9 mouse cellular contexts compared by ENCODE assay signal in genomic region chr11:60703131-60703530, GRCm38 (mm10). TPM values are rescaled to one million over a fixed set of nuclear protein-coding genes. Genes with fewer than 3 reads are reported as not detected.
DNase-seq lines count a peak whose midpoint lies in the region; ATAC-seq lines count a peak whose summit lies in the region.
"Had no signal": no experiment of that assay in that cellular context is flagged by ENCODE, and none has a peak within 500 bp of the region (broad histone marks: within the 10 kb centered on the region; RNA-seq: fewer than 3 reads in every experiment).

No protein-coding gene starts in this region.

- no peak for ATAC-seq in midbrain, embryonic 11.5 days (ENCODE audit: low FRiP score)

- peaks cover 53% of the 10 kb centered on the region for H3K4me1 ChIP-seq in heart, embryonic 10.5 days
- peaks cover 26% of the 10 kb centered on the region for H3K4me1 ChIP-seq in midbrain, embryonic 11.5 days (ENCODE audit: control insufficient read depth, insufficient read depth, low read length)

- no peaks in the 10 kb centered on the region for H3K27me3 ChIP-seq in heart, embryonic 10.5 days (ENCODE audit: insufficient read depth, poor library complexity, severe bottlenecking)
- H3K27me3 ChIP-seq in midbrain, embryonic 11.5 days (ENCODE audit: control insufficient read depth, insufficient read depth, low read length): no peaks in the 10 kb centered on the region

- H3K9ac ChIP-seq in midbrain, embryonic 11.5 days (ENCODE audit: low read length): 0 out of 2 replicates have a peak overlapping the region, but pooled peaks have one; percentile 7

- intact Hi-C loops in gastrocnemius, postnatal 14 days (cut with DNase I; ENCODE audit: low total_unique reads): no loop called here

- H3K27ac ChIP-seq in heart, embryonic 10.5 days: peak overlapping the region; percentile 36; the same call in 1 of the 2 replicates
- H3K27ac ChIP-seq in midbrain, embryonic 11.5 days (ENCODE audit: low read depth, low read length): no peak overlapping the region
- H3K27ac ChIP-seq: macrophage had no signal

- DNase-seq in heart, embryonic 10.5 days (ENCODE audit: low spot score): no peak
- no peak for DNase-seq in heart, adult 9 months (ENCODE audit: low spot score in 2 of 2)
- peak; percentile 75 for DNase-seq in NIH3T3 (ENCODE audit: low read depth)
- peak; percentile 77 to 89 for DNase-seq in cerebellum, postnatal 14 days
- DNase-seq in gastrocnemius, postnatal 14 days: peak; percentile 55
- DNase-seq in left cerebral cortex, adult 11 months (ENCODE audit: low spot score): peak; percentile 68
- DNase-seq in midbrain, embryonic 11.5 days (ENCODE audit: low spot score, missing footprints): peak; percentile 96
- peak; percentile 68 to 86 for DNase-seq in spleen, postnatal 4 days (ENCODE audit: low spot score in 2 of 2)

- 0 out of 2 replicates have a peak overlapping the region, but pooled peaks have one; percentile 2 for H3K4me2 ChIP-seq in midbrain, embryonic 11.5 days

- H3K4me3 ChIP-seq in heart, embryonic 10.5 days: no peak overlapping the region
- no peak overlapping the region for H3K4me3 ChIP-seq in midbrain, embryonic 11.5 days (ENCODE audit: low read depth, low read length)

- 52% methylated on average over 4 of the region's 4 CpGs for WGBS in heart, embryonic 10.5 days
- WGBS in midbrain, embryonic 11.5 days: 32% methylated on average over 4 of the region's 4 CpGs

- no peaks in the 10 kb centered on the region for H3K9me3 ChIP-seq in heart, embryonic 10.5 days
- no peaks in the 10 kb centered on the region for H3K9me3 ChIP-seq in midbrain, embryonic 11.5 days (ENCODE audit: control insufficient read depth, low read length)

- H3K36me3 ChIP-seq in heart, embryonic 10.5 days: peaks cover 54% of the 10 kb centered on the region
- H3K36me3 ChIP-seq in midbrain, embryonic 11.5 days (ENCODE audit: control insufficient read depth, insufficient read depth, low read length): peaks cover 25% of the 10 kb centered on the region

RNA-seq across cellular contexts. Expression of gene Llgl1, which starts 3.6 kb away (rescaled TPM):
- polyA plus RNA-seq in heart, embryonic 10.5 days (2016; fragmentation: Nextera tagmentation; extraction: Ambion mirVana): 51.0 and 57.7 TPM in 2 replicates
- 10 to 100 TPM; 12.1 to 14.5 TPM for total RNA-seq in gastrocnemius, postnatal 14 days (2021)
- 87.8 and 101 TPM in 2 replicates for polyA plus RNA-seq in midbrain, embryonic 11.5 days (2014; fragmentation: Nextera tagmentation; extraction: Ambion mirVana)

RNA-seq across cellular contexts. Expression of gene Flii, which starts 23.9 kb away (rescaled TPM):
- polyA plus RNA-seq in heart, embryonic 10.5 days (2016; fragmentation: Nextera tagmentation; extraction: Ambion mirVana): 80.4 and 103 TPM in 2 replicates
- total RNA-seq in gastrocnemius, postnatal 14 days (2021): 10 to 100 TPM; 87.8 to 90.9 TPM
- polyA plus RNA-seq in midbrain, embryonic 11.5 days (2014; fragmentation: Nextera tagmentation; extraction: Ambion mirVana): 52.3 and 59.3 TPM in 2 replicates

RNA-seq across cellular contexts. Expression of gene Mief2, which starts 25.1 kb away (rescaled TPM):
- 18.1 and 21.9 TPM in 2 replicates for polyA plus RNA-seq in heart, embryonic 10.5 days (2016; fragmentation: Nextera tagmentation; extraction: Ambion mirVana)
- total RNA-seq in gastrocnemius, postnatal 14 days (2021): 10 to 100 TPM; 82.5 to 88.4 TPM
- 10.2 and 13.6 TPM in 2 replicates for polyA plus RNA-seq in midbrain, embryonic 11.5 days (2014; fragmentation: Nextera tagmentation; extraction: Ambion mirVana)

Comparison
In these comparisons a context has a peak if more than half of its experiments do, and no peak if none do; other contexts are left out.
1. DNase-seq: peak in NIH3T3 (single experiment), cerebellum, postnatal 14 days (2 of 2), gastrocnemius, postnatal 14 days (single experiment), left cerebral cortex, adult 11 months (single experiment), midbrain, embryonic 11.5 days (single experiment) and spleen, postnatal 4 days (2 of 2); none in heart, embryonic 10.5 days (single experiment) and heart, adult 9 months (0 of 2).